Comparison of ENCODE assay signal across 8 mouse cellular contexts in the genomic region with DNA sequence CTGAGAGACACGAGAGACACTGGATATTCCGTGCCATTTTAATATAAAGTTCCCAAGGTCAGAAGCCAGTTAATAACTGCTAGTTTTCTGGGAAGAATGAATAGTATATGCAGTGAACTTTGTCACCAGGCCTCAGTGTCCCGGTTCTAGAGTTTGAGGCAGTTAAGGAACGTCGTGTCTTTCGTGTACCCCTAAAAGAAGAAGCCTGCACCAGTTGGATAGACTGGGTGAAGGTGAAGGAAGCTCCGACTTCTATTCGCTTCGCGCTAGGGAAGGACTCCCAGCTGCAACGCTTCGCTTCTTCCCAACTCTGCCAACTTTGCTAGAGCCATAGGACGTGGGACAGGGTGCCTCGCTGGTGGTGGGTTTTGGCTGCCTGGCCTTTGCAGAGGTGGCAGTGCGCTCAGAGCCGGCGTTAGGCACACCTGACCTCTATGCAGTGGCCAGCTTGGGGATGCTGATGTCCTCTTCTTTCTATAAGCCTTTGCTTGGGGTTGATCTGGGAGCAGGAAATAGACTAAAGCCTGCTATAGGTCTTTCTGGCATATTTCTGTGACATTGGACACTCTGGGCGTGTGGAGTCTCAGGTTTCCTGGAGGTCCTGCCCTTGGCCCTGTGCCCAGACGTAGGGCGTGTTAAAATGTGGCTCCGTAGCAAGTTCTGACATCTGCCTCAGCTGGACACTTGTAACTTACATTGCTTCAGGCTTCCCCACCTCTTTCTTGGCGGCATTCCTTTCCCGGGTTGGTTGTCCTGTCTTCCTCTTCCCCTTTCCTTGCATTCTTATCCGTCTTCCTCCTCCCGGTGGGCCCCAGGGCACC. TPM values are rescaled to one million over a fixed set of nuclear protein-coding genes. Genes with fewer than 3 reads are reported as not detected.
DNase-seq lines count a peak whose midpoint lies in the region; ATAC-seq and TF ChIP-seq lines count a peak whose summit lies in the region.

No protein-coding gene starts in this region.

- no peak overlapping the region for H3K9ac ChIP-seq in ES-Bruce4 (ENCODE audit: low read depth, poor library complexity, severe bottlenecking)
- H3K9ac ChIP-seq in limb, embryonic 13.5 days, result peak overlapping the region; percentile 86
- peak overlapping the region; percentile 91 for H3K9ac ChIP-seq in midbrain, embryonic 15.5 days

- no peaks in the 10 kb centered on the region for H3K4me1 ChIP-seq in ES-Bruce4 (ENCODE audit: control insufficient read depth, insufficient read depth, low read length)
- H3K4me1 ChIP-seq in hindbrain, embryonic 10.5 days (replicated peaks), result peaks cover 35% of the 10 kb centered on the region
- peaks cover 23% of the 10 kb centered on the region for H3K4me1 ChIP-seq in limb, embryonic 13.5 days
- H3K4me1 ChIP-seq in midbrain, embryonic 15.5 days, result peaks cover 34% of the 10 kb centered on the region

- 8% methylated on average over 25 of the region's 25 CpGs for WGBS in hindbrain, embryonic 10.5 days
- WGBS in limb, embryonic 13.5 days, result 5% methylated on average over 25 of the region's 25 CpGs
- 5% methylated on average over 25 of the region's 25 CpGs for WGBS in midbrain, embryonic 15.5 days

- no peak for TF ChIP-seq CTCF in ES-Bruce4 (IDR thresholded peaks at IDR 0.05; ENCODE audit: low read depth, low read length)

- no peaks in the 10 kb centered on the region for H3K27me3 ChIP-seq in ES-Bruce4 (ENCODE audit: control insufficient read depth, insufficient read depth, low read length, poor library complexity, severe bottlenecking)
- peaks cover 7% of the 10 kb centered on the region for H3K27me3 ChIP-seq in hindbrain, embryonic 10.5 days (ENCODE audit: insufficient read depth, poor library complexity, severe bottlenecking)
- no peaks in the 10 kb centered on the region; the same call in 1 of the 2 replicates for H3K27me3 ChIP-seq in limb, embryonic 13.5 days
- no peaks in the 10 kb centered on the region for H3K27me3 ChIP-seq in midbrain, embryonic 15.5 days (replicated peaks)

- no peak for TF ChIP-seq EP300 in ES-Bruce4 (IDR thresholded peaks at IDR 0.05; ENCODE audit: insufficient read depth, low read depth, low read length)

- peak; percentile 68 for DNase-seq in adrenal gland, postnatal 14 days
- peak; percentile 57 for DNase-seq in hindbrain, embryonic 10.5 days (ENCODE audit: low spot score)
- DNase-seq in testis, postnatal 14 days (ENCODE audit: low spot score), result peak; percentile 14
- no peak for DNase-seq in layer of hippocampus, adult 9-10 months (ENCODE audit: low spot score)

- no peaks in the 10 kb centered on the region for H3K9me3 ChIP-seq in ES-Bruce4 (replicated peaks; ENCODE audit: control insufficient read depth, insufficient read depth, low read length, poor library complexity, severe bottlenecking)
- H3K9me3 ChIP-seq in hindbrain, embryonic 10.5 days, result no peaks in the 10 kb centered on the region
- H3K9me3 ChIP-seq in limb, embryonic 13.5 days, result no peaks in the 10 kb centered on the region
- no peaks in the 10 kb centered on the region for H3K9me3 ChIP-seq in midbrain, embryonic 15.5 days

- H3K27ac ChIP-seq in ES-Bruce4 (ENCODE audit: insufficient read depth, low read length), result no peak overlapping the region
- peak overlapping the region; percentile 98; the same call in 1 of the 2 replicates for H3K27ac ChIP-seq in hindbrain, embryonic 10.5 days
- H3K27ac ChIP-seq in limb, embryonic 13.5 days, result peak overlapping the region; percentile 28; the same call in 1 of the 2 replicates
- no peak overlapping the region for H3K27ac ChIP-seq in midbrain, embryonic 15.5 days

- TF ChIP-seq POLR2A in ES-Bruce4 (IDR thresholded peaks at IDR 0.05; ENCODE audit: insufficient read depth, low read length), result no peak

- ATAC-seq in erythroblast, adult 5-6 weeks (replicated peaks; ENCODE audit: low FRiP score, poor library complexity, severe bottlenecking), result peak; percentile 53
- no peak for ATAC-seq in limb, embryonic 13.5 days (ENCODE audit: low FRiP score, low read depth)
- no peak for ATAC-seq in midbrain, embryonic 15.5 days (replicated peaks)

- peak overlapping the region; percentile 94 for H3K4me2 ChIP-seq in limb, embryonic 13.5 days (replicated peaks)
- H3K4me2 ChIP-seq in midbrain, embryonic 15.5 days, result peak overlapping the region; percentile 96

- peak overlapping the region; percentile 92; the same call in 1 of the 2 replicates for H3K4me3 ChIP-seq in ES-Bruce4 (ENCODE audit: low read depth, low read length)
- H3K4me3 ChIP-seq in hindbrain, embryonic 10.5 days, result peak overlapping the region; percentile 82
- H3K4me3 ChIP-seq in limb, embryonic 13.5 days, result peak overlapping the region; percentile 75
- peak overlapping the region; percentile 63 for H3K4me3 ChIP-seq in midbrain, embryonic 15.5 days

- H3K36me3 ChIP-seq in ES-Bruce4 (ENCODE audit: control insufficient read depth, insufficient read depth, low read length, poor library complexity, severe bottlenecking), result no peaks in the 10 kb centered on the region
- no peaks in the 10 kb centered on the region for H3K36me3 ChIP-seq in hindbrain, embryonic 10.5 days
- no peaks in the 10 kb centered on the region for H3K36me3 ChIP-seq in limb, embryonic 13.5 days
- no peaks in the 10 kb centered on the region for H3K36me3 ChIP-seq in midbrain, embryonic 15.5 days (replicated peaks)

RNA-seq across cellular contexts. Expression of a gene that starts 1.7 kb away (rescaled TPM):
- 3.3 and 3.5 TPM in 2 replicates for polyA plus RNA-seq in ES-Bruce4 (2011; ENCODE audit: insufficient read depth, insufficient read length, low read depth, missing spikeins)
- total RNA-seq in adrenal gland, postnatal 14 days (2021), result 12.6 and 13.5 TPM in 2 replicates
- total RNA-seq in erythroblast, adult 5-6 weeks (2015; ENCODE audit: low replicate concordance), result 4.8 and 11.5 TPM in 2 replicates
- 12.9 and 17.1 TPM in 2 replicates for total RNA-seq in erythroblast, adult 5-6 weeks (2017; ENCODE audit: low replicate concordance)
- polyA plus RNA-seq in hindbrain, embryonic 10.5 days (2016; fragmentation: Nextera tagmentation; extraction: Ambion mirVana), result 13.3 and 17.3 TPM in 2 replicates
- 14.0 and 15.9 TPM in 2 replicates for polyA plus RNA-seq in limb, embryonic 13.5 days (2015; fragmentation: Nextera tagmentation; extraction: Ambion mirVana)
- 24.7 and 26.0 TPM in 2 replicates for polyA plus RNA-seq in midbrain, embryonic 15.5 days (2015; fragmentation: Nextera tagmentation; extraction: Ambion mirVana)

Comparison
In these comparisons a context has a peak if more than half of its experiments do, and no peak if none do; other contexts are left out.
1. H3K27ac ChIP-seq: peak in hindbrain, embryonic 10.5 days (single experiment) and limb, embryonic 13.5 days (single experiment); none in ES-Bruce4 (single experiment) and midbrain, embryonic 15.5 days (single experiment).
2. Peak in every context shown above with its lines, with median percentiles within 50 percentile points of each other: H3K4me3 ChIP-seq.